Mouse (Mus musculus) adrenal gland, adult (tissue): ENCODE data around the gene Gm20741.
A peak's percentile ranks its signal among the peaks of the same experiment; 100 is the strongest.

Experiments used
- DNase-seq, 2 experiments: peaks; one replicate each; pipeline ENCODE4 v3.0.0; 2022 to 2023; ENCODE audit warnings: low spot score in 1 of 2; ENCODE audit not compliant: inconsistent age in 2 of 2

Gene Gm20741

DNA sequence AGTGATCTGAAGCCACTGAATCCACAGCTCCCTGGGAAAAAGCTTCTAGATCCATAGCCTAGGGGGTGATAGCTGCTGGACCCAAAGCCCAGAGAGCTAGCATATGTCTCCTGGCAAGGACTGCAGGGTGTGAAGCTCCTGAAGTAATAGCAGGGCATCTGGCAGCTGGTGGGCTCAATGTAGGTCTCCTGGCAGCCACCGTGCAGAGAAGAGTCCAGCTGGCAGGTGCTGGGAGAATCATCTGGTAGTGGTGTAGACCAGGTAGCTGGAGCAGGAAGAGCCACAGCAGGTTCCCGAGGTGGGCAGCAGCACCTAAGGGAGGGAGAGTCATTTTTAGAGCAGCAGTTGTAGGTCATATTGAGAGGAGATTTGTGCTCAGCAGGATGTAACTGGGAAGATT, at the start of gene Gm20741:
Gene Gm20741 (minus strand): TSS at position 394 of the 400 bp plus-strand sequence.
- DNase-seq, result no peak

DNA sequence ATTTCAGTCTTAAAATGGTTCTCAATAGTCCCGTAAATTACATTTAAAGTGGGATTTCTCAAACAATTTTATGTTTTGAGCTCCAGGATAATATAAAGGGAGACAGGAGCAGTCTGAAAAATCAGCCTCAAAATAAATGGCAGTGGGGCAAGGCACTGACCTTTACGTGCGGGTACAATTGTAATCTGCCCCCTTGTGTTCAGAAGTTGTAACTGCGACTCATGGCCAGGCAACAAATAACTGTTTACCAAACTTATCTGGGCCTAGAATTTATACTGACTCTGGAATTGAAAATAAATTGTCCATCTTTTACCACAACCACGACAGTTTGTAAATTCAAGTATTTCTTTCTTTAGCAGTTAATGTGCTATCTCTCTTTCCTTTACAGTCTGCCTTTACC, 39.4 kb upstream of the Gm20741 start:
- DNase-seq, result peak; percentile 7 to 59

DNA sequence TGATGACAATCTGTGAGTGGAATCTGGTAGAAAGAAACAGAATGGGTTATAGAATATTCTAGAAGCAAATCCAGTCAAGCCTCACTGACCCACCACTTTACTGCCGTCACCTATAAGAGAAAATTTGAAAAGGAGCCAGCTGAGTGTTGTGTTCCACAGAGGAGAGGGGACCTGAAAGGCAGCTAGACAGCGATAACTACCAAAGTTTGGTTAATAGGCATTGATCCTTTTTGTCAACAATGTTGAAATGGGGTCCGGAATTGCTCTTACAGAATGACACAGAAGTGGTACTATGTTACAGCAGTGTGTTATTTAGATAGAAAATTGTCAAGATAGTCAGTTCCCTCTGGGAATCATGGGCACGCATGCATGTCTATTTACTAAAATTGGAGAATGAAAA, 36.5 kb upstream of the Gm20741 start:
- no peak for DNase-seq

DNA sequence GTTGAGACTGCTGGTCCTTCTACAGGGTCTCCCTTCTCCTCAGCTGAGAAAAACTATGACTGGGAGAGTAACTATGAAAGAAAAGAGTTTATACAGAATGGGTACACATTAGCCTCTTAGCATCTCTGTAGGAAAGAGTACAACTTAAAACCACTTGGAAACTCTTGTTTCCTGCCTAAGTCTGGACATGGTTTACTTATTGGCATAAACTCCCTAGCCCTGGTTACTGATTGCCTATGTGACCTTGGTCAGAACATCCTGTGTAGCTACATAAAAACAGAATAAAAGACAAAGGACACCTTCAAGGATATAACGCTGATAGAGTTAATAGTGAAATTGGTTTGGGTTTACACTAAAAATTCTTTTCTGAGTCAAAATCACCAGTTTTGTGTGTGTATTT, 35.3 kb upstream of the Gm20741 start:
- no peak for DNase-seq

DNA sequence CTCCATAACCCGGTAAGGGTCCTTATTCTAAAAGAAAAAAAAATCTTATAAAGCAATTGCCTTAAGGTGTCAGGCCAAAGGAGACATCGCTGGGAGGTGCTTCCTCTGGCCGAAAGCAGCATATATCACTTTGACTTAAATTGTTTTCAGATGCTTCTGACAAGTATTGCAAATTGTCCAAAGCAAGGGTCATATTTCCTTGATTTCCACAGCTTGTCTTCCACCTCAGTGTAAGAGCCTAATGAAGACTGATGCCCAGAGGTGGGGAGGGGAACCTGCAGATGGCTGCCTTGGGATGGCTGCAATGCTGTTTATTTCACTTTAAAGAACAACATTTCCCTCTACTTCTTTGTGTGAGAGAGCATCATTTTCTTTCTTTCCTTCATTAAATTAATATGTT, 15.0 kb upstream of the Gm20741 start:
- DNase-seq, result no peak

DNA sequence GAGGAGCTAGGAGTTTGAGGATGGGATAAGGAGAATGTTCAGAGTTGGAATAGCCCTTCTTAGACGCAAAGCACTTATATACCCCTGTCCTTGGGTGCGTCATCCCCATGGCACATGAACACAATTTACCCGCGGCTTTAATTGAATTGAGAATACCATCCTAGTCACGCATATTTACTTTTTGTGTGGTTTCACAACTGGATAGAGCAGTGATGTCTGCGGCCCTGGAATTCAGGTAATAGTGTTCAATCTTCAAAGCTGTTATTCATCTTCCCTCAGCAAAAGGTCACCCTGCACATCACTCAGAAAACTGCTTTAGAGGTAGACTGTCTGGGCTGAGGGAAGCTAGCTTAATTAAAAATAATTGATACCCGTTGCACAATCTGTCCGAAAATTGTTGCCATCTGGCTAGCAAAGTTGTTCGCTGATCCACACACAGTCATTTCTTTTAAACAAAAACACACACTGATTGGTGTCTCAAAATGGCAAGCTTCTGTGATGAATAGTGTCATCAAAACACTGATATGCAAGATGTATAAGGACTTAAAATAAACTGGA, 14.2 kb upstream of the Gm20741 start, which contains the start of gene Krtap14:
Gene Krtap14 (minus strand): TSS at position 51 of the 558 bp plus-strand sequence.
- DNase-seq, result no peak

DNA sequence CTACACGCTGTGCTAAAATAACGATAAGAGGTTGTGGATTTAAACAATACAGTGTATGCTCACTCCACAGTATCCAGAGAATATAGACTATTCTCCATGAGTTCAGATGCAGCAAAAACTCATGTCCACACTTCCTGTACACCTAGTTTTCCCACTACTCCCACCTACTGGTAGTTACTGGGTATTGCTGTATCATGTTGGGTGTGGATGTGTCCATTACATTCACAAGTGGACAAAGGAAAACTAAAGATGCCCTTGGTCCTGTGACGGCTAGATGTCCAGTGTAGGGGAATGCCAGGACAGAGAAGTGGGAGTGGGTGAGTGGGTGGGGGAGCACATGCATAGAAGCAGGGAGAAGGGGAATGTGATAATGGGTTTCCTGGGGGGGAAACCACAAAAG, 11.7 kb upstream of the Gm20741 start:
- peak in 1 of 2 experiments; percentile 52 for DNase-seq

DNA sequence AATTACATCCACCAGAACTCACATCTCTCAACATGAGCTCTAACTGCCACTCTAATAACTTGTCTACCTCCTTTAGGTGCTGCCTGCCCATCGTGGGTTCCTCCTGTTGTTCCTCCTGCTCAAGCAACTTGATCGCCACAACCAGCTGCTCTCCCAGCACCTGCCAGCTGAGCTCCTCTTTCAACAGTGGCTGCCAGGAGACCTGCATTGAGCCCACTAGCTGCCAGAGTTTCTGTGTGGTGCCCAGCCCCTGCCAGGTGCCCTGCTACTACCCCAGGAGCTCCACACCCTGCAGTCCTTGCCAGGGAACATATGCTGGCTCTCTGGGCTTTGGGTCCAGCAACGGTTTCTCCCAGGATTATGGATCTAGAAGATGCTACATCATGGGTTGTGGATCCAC, 8.0 kb upstream of the Gm20741 start, which contains the start of gene Krtap15:
Gene Krtap15 (plus strand): TSS at position 150 of the 400 bp plus-strand sequence.
- no peak for DNase-seq

DNA sequence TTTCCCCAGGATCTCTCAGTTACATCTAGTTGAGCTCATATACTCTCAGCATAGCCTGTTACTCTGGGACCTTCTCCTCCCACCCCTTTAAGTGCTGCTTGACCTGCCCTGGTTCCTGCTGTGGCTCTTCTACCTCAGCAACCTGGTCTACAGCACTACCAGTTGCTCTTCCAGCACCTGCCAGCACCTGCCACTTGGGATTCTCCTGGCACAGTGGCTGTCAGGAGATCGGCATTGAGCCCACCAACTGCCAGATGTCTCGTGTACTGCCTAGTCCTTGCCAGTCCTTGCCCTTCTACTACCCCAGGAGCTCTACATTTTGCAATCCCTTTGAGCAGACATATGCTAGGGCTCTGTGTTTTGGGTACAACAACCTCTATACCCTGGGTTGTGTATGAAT, 25.2 kb downstream of the Gm20741 start:
- DNase-seq, result no peak

DNA sequence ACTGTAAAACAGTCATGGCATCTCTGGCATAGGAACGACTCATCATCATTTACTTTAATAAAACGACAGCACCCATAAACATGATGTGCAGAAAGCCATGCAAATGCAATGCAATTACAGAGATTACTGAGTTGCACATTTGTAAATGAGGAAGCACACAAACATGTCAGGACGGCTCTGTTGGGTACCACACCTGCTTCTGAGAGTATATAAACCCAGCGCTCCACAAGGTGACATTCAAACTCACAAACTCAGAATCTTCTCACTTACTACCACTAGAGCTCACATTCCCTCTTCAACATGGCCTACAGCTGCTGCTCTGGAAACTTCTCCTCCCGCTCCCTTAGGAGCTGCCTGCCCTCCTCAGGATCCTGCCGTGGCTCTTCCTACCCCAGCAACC, 34.4 kb downstream of the Gm20741 start, which contains the start of gene Gm5965:
Gene Gm5965 (plus strand): TSS at position 301 of the 400 bp plus-strand sequence.
- DNase-seq, result no peak

DNA sequence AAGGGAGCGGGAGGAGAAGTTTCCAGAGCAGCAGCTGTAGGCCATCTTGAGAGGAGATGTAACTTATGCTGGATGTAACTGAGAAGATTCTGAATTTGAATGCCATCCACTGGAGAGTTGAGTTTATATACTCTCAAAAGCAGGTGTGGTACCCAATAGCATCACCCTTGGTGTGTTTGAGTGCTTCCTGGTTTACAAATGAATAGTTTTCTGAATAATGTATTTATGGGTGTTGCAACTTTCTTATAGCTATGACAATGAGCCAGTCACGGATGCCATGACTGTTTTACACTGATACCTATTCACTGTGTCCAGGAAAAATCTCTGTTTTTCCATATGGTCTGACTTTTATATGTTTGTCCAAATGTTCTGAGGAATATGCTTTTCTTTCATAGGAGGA, 37.9 kb downstream of the Gm20741 start, which contains the start of gene 2310057N15Rik:
Gene 2310057N15Rik (minus strand): TSS at position 101 of the 400 bp plus-strand sequence.
- DNase-seq, result no peak
